In the genomic region with DNA sequence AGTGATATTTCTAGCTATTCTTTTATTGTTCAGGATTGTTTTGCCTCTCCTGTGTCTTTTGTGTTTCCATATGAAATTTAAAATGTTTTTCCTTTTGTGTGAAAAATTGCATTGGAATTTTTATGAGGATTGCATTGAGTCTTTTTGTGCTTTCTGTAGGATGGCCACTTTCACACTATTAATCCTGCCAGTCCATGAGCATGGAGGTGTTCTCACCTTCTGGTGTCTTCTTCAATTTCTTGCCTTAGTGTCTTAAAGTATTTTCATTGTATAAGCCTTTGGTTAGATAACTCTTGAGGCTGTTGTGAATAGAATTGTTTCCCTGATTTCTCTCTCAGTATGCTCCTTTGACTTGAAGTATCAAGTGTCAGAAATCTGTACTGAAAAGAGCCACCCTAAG, we compare ENCODE assay signal across 23 mouse cellular contexts.
"Had no signal": no experiment of that assay in that cellular context is flagged by ENCODE, and none has a peak within 500 bp of the region (broad histone marks: within the 10 kb centered on the region; RNA-seq: fewer than 3 reads in every experiment).

No protein-coding gene starts in this region.

- ATAC-seq: hindbrain, postnatal 0 days; intestine, embryonic 16.5 days; liver, embryonic 12.5 days had no signal

- DNase-seq: gastrocnemius, adult 2 months; gastrocnemius, postnatal 10 days; gastrocnemius, postnatal 25 days; heart, adult 18-20 months; heart, postnatal 10 days; kidney, adult 11 months; kidney, postnatal 14 days; kidney, postnatal 36 days; layer of hippocampus, adult 9-11 months; layer of hippocampus, postnatal 36 days; left cerebral cortex, postnatal 4 days had no signal

- H3K36me3 ChIP-seq: heart, embryonic 10.5 days; heart, embryonic 12.5 days; hindbrain, embryonic 13.5 days; hindbrain, embryonic 15.5 days; kidney, embryonic 15.5 days; limb, embryonic 13.5 days; limb, embryonic 15.5 days; liver, embryonic 12.5 days had no signal

- H3K4me3 ChIP-seq: gastrocnemius, adult 2 months; heart, embryonic 10.5 days; heart, embryonic 12.5 days; hindbrain, embryonic 13.5 days; hindbrain, embryonic 15.5 days; kidney, embryonic 15.5 days; limb, embryonic 13.5 days; limb, embryonic 15.5 days; liver, embryonic 12.5 days had no signal

- H3K4me1 ChIP-seq: heart, embryonic 10.5 days; heart, embryonic 12.5 days; kidney, embryonic 15.5 days; limb, embryonic 13.5 days; limb, embryonic 15.5 days; liver, embryonic 12.5 days had no signal

- H3K9me3 ChIP-seq: heart, embryonic 10.5 days; heart, embryonic 12.5 days; hindbrain, embryonic 13.5 days; hindbrain, embryonic 15.5 days; kidney, embryonic 15.5 days; limb, embryonic 13.5 days; limb, embryonic 15.5 days; liver, embryonic 12.5 days had no signal

- H3K27me3 ChIP-seq: heart, embryonic 12.5 days; hindbrain, embryonic 13.5 days; hindbrain, embryonic 15.5 days; kidney, embryonic 15.5 days; limb, embryonic 13.5 days; limb, embryonic 15.5 days; liver, embryonic 12.5 days had no signal

- H3K27ac ChIP-seq: gastrocnemius, adult 2 months; heart, embryonic 10.5 days; hindbrain, embryonic 13.5 days; hindbrain, embryonic 15.5 days; hindbrain, postnatal 0 days; kidney, embryonic 15.5 days; kidney, postnatal 0 days; limb, embryonic 13.5 days; limb, embryonic 15.5 days; liver, embryonic 12.5 days; liver, embryonic 14.5 days had no signal

- H3K4me2 ChIP-seq: heart, embryonic 12.5 days; hindbrain, embryonic 13.5 days; hindbrain, embryonic 15.5 days; kidney, embryonic 15.5 days; limb, embryonic 13.5 days; limb, embryonic 15.5 days; liver, embryonic 12.5 days had no signal

- H3K9ac ChIP-seq: heart, embryonic 12.5 days; hindbrain, embryonic 13.5 days; hindbrain, embryonic 15.5 days; kidney, embryonic 15.5 days; limb, embryonic 13.5 days; limb, embryonic 15.5 days; liver, embryonic 12.5 days; liver, embryonic 14.5 days had no signal
